23 mouse cellular contexts compared by ENCODE assay signal in genomic region chr17:61515059-61515458, GRCm38 (mm10).
DNase-seq lines count a peak whose midpoint lies in the region; ATAC-seq and TF ChIP-seq lines count a peak whose summit lies in the region.
"Had no signal": no experiment of that assay in that cellular context is flagged by ENCODE, and none has a peak within 500 bp of the region (broad histone marks: within the 10 kb centered on the region; RNA-seq: fewer than 3 reads in every experiment).

No protein-coding gene starts in this region.

- H3K9ac ChIP-seq in MEL (ENCODE audit: control insufficient read depth, low read depth, low read length, poor library complexity, severe bottlenecking) = no peak overlapping the region

- TF ChIP-seq CTCF in G1E (IDR thresholded peaks at IDR 0.05; ENCODE audit: low read depth, low read length) (no peak), MEL (IDR thresholded peaks at IDR 0.05 in 2 of 3, conservative IDR thresholded peaks at IDR 0.05 in 1 of 3; ENCODE audit: control insufficient read depth in 1 of 3, insufficient read depth in 1 of 3, low read depth in 2 of 3, low read length in 3 of 3, poor library complexity in 1 of 3, severe bottlenecking in 1 of 3) (no peak)
- TF ChIP-seq CTCF in left cerebral cortex, adult 2 months (IDR thresholded peaks at IDR 0.05) = no peak

- TF ChIP-seq POLR2A in MEL (IDR thresholded peaks at IDR 0.05; ENCODE audit: control insufficient read depth in 1 of 2, insufficient read depth in 1 of 2, low read depth in 1 of 2, low read length in 2 of 2, poor library complexity in 1 of 2) = no peak

- H3K4me3 ChIP-seq in G1E (ENCODE audit: low read depth, low read length) (no peak overlapping the region), MEL (ENCODE audit: control insufficient read depth in 1 of 2, insufficient read depth in 1 of 2, low read depth in 2 of 2, low read length in 2 of 2) (no peak overlapping the region)
- no peak overlapping the region for H3K4me3 ChIP-seq in left cerebral cortex, adult 2 months

- H3K79me2 ChIP-seq in MEL (ENCODE audit: control insufficient read depth, insufficient read depth, low read length, poor library complexity) = no peaks in the 10 kb centered on the region

- H3K9me3 ChIP-seq in G1E (replicated peaks) (no peaks in the 10 kb centered on the region), MEL (replicated peaks; ENCODE audit: insufficient read depth, low read length) (no peaks in the 10 kb centered on the region)

- H3K27ac ChIP-seq in MEL (ENCODE audit: control insufficient read depth, low read depth, low read length) = no peak overlapping the region
- H3K27ac ChIP-seq in left cerebral cortex, adult 2 months = no peak overlapping the region

- H3K27me3 ChIP-seq in G1E (ENCODE audit: insufficient read depth, low read length) = no peaks in the 10 kb centered on the region
- H3K27me3 ChIP-seq in MEL (ENCODE audit: control insufficient read depth in 1 of 2, insufficient read depth in 2 of 2, low read length in 2 of 2) = no peaks in the 10 kb centered on the region
- H3K27me3 ChIP-seq: CH12.LX had no signal

- peak; percentile 17 for DNase-seq in 416B (ENCODE audit: low read depth)
- no peak for DNase-seq in G1E (ENCODE audit: low spot score)
- peak; percentile 53 for DNase-seq in MEL (ENCODE audit: low read depth, low spot score)
- no peak for DNase-seq in left cerebral cortex, adult 18-20 months (ENCODE audit: low spot score in 2 of 2)
- no peak for DNase-seq in right cerebral cortex, adult 18-20 months
- no peak for DNase-seq in left cerebral cortex, adult 2 months (ENCODE audit: extremely low spot score in 1 of 2, low spot score in 2 of 2)
- DNase-seq: adrenal gland, adult 2 months; adrenal gland, adult 8-10 months; adrenal gland, postnatal 10 days; adrenal gland, postnatal 14 days; adrenal gland, postnatal 25 days; adrenal gland, postnatal 36 days; B cell, adult 2 months; cerebellum, adult 11 months; cerebellum, adult 11-12 months; cerebellum, adult 18-20 months; cerebellum, adult 2 months; cerebellum, adult 8-10 months; cerebellum, adult 9-10 months had no signal

- intact Hi-C loops in left cerebral cortex, adult 2 months (cut with DNase I) = no loop called here

- no peaks in the 10 kb centered on the region for H3K36me3 ChIP-seq in G1E (replicated peaks)
- peaks cover 0 to 3% of the 10 kb centered on the region in 2 experiments; a peak in 2 of 4 replicates for H3K36me3 ChIP-seq in MEL (ENCODE audit: control insufficient read depth in 1 of 2, insufficient read depth in 2 of 2, low read length in 2 of 2)

- H3K4me1 ChIP-seq in G1E (ENCODE audit: insufficient read depth, low read depth, low read length) = peaks cover 8% of the 10 kb centered on the region; the same call in 1 of the 2 replicates
- peaks cover 0 to 2% of the 10 kb centered on the region in 2 experiments; a peak in 1 of 4 replicates for H3K4me1 ChIP-seq in MEL (ENCODE audit: control insufficient read depth in 1 of 2, insufficient read depth in 2 of 2, low read length in 2 of 2)

- TF ChIP-seq EP300 in MEL (IDR thresholded peaks at IDR 0.05; ENCODE audit: low read depth in 1 of 2, low read length in 2 of 2) = peak; percentile 86 to 88

- TF ChIP-seq RAD21 in MEL (IDR thresholded peaks at IDR 0.05; ENCODE audit: low read depth, low read length) = no peak; the same call in 1 of the 2 replicates

- peak; percentile 88 for ATAC-seq in G1E (ENCODE audit: extremely low read depth, insufficient number of reproducible peaks, low FRiP score, poor library complexity, severe bottlenecking)
- ATAC-seq: activated CD4-positive, CD25-positive, alpha-beta regulatory T cell, adult 4 months; CD4-positive, CD25-positive, alpha-beta regulatory T cell, adult 4 months; Patski had no signal

TF ChIP-seq in MEL, 35 proteins besides CTCF, POLR2A, EP300 and RAD21:
- TF ChIP-seq MXI1 (IDR thresholded peaks at IDR 0.05; ENCODE audit: low read depth, low read length) (no peak), GATA1 (IDR thresholded peaks at IDR 0.05; ENCODE audit: low read depth, low read length) (peak; percentile 74), POLR2AphosphoS2 (IDR thresholded peaks at IDR 0.05; ENCODE audit: low read length) (no peak), ZC3H11A (IDR thresholded peaks at IDR 0.05; ENCODE audit: low read depth, low read length) (no peak), ETS1 (IDR thresholded peaks at IDR 0.05; ENCODE audit: low read depth, low read length) (peak; percentile 83), TCF12 (IDR thresholded peaks at IDR 0.05; ENCODE audit: low read depth, low read length) (peak; percentile 78), RCOR1 (IDR thresholded peaks at IDR 0.05; ENCODE audit: low read depth, low read length) (peak; percentile 87), UBTF (IDR thresholded peaks at IDR 0.05; ENCODE audit: borderline replicate concordance, insufficient read depth, low read depth, low read length) (no peak), MYB (IDR thresholded peaks at IDR 0.05; ENCODE audit: low read depth, low read length) (peak; percentile 21; the same call in 1 of the 2 replicates)

Comparison
In these comparisons a context has a peak if more than half of its experiments do, and no peak if none do; other contexts are left out.
1. DNase-seq: peak in 416B (single experiment) and MEL (single experiment); none in G1E (single experiment), left cerebral cortex, adult 18-20 months (0 of 2), right cerebral cortex, adult 18-20 months (single experiment) and left cerebral cortex, adult 2 months (0 of 2).